Mouse (Mus musculus): ENCODE results near the gene Tal1. TPM values are rescaled to one million over a fixed set of nuclear protein-coding genes. Genes with fewer than 3 reads are reported as not detected.

The Tal1 gene
- total and polyA plus RNA-seq, 3 experiments: 2.9 to 3.3 (median 3.1) TPM

DNA sequence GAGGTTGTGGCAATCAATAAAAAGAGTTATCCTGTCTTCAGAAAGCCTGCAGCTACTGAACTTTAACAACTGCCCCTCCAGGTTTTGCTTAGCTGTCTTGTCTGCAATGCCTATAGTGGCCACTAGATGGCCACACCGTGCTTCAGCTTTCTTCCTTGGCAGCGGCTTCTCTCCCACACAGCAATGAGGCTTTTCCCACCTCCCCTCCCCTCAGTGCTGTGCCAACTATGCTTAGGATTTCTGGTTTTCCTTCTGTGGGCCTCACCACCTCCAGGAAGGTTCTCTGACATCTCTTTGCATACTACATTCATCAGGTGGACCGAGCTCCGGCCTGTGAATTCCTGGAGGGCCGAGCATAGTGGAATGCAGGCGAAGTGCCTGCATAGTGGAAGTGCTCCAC is 45.5 kb downstream of the Tal1 start:
- H3K4me3 ChIP-seq: no peak overlapping the region
- no peak overlapping the region for H3K27ac ChIP-seq
- H3K36me3 ChIP-seq (ENCODE audit: control insufficient read depth, insufficient read depth, low read length): no peaks in the 10 kb centered on the region
- H3K27me3 ChIP-seq (ENCODE audit: control insufficient read depth, insufficient read depth, low read length): peaks cover 2% of the 10 kb centered on the region; the same call in 1 of the 2 replicates
- WGBS: 37% methylated on average over 6 of the region's 6 CpGs
- DNase-seq: peak; percentile 22 to 55
- no peak overlapping the region for H3K9ac ChIP-seq (ENCODE audit: low read depth, low read length)
- TF ChIP-seq CTCF (IDR thresholded peaks at IDR 0.05) (no peak; the same call in 1 of the 2 replicates), EP300 (IDR thresholded peaks at IDR 0.05; ENCODE audit: insufficient read depth, low read depth, low read length) (no peak)
- H3K79me2 ChIP-seq (replicated peaks; ENCODE audit: control insufficient read depth, insufficient read depth, low read length): no peaks in the 10 kb centered on the region
- intact Hi-C loops (cut with DNase I): no loop called here
- no peaks in the 10 kb centered on the region for H3K4me1 ChIP-seq (ENCODE audit: control insufficient read depth, insufficient read depth, low read length)

- intact Hi-C loops (cut with DNase I): no loop called here
Observed at GRCm38 (mm10) chr4:115103510-115103909, 47.3 kb downstream of the Tal1 start.

DNA sequence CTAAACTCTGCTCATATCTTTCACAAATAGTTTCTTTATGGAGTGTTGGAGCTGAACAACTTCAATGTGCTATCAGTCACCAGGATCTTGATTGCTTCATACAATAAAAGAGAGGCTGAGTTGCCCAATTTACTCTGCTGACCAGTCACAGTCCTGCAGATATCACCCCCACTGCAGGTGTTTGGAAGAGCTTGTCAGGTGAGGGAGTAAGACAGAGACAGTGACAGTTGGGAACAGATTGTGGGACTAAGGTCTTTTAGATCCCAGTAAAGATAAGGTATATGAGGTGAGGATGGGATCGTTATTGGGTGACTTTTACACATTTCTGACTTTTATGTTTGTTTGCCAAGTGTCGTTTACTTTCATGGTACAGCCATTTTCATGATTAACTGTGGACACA is 54.9 kb downstream of the Tal1 start:
- DNase-seq: no peak
- intact Hi-C loops (cut with DNase I): no loop called here
- no peaks in the 10 kb centered on the region for H3K36me3 ChIP-seq (ENCODE audit: control insufficient read depth, insufficient read depth, low read length)
- 62% methylated on average over 2 of the region's 2 CpGs for WGBS
- no peaks in the 10 kb centered on the region for H3K79me2 ChIP-seq (replicated peaks; ENCODE audit: control insufficient read depth, insufficient read depth, low read length)
- no peak overlapping the region for H3K27ac ChIP-seq
- H3K4me3 ChIP-seq: no peak overlapping the region
- no peaks in the 10 kb centered on the region for H3K4me1 ChIP-seq (ENCODE audit: control insufficient read depth, insufficient read depth, low read length)
- no peaks in the 10 kb centered on the region for H3K27me3 ChIP-seq (ENCODE audit: control insufficient read depth, insufficient read depth, low read length)
- H3K9ac ChIP-seq (ENCODE audit: low read depth, low read length): no peak overlapping the region
- no peak for TF ChIP-seq CTCF (IDR thresholded peaks at IDR 0.05)
- no peak for TF ChIP-seq EP300 (IDR thresholded peaks at IDR 0.05; ENCODE audit: insufficient read depth, low read depth, low read length)
- TF ChIP-seq POLR2A (IDR thresholded peaks at IDR 0.05; ENCODE audit: insufficient read depth, low read depth, low read length): no peak

More at GRCm38 (mm10) chr4:115103510-115103909, 47.3 kb downstream of the Tal1 start:
- no peaks in the 10 kb centered on the region for H3K4me1 ChIP-seq (ENCODE audit: control insufficient read depth, insufficient read depth, low read length)
- no peak for DNase-seq
- TF ChIP-seq POLR2A (IDR thresholded peaks at IDR 0.05; ENCODE audit: insufficient read depth, low read depth, low read length): no peak
- TF ChIP-seq CTCF (IDR thresholded peaks at IDR 0.05): no peak
- TF ChIP-seq EP300 (IDR thresholded peaks at IDR 0.05; ENCODE audit: insufficient read depth, low read depth, low read length): no peak
- H3K27me3 ChIP-seq (ENCODE audit: control insufficient read depth, insufficient read depth, low read length): peaks cover 2% of the 10 kb centered on the region; the same call in 1 of the 2 replicates
- no peaks in the 10 kb centered on the region for H3K36me3 ChIP-seq (ENCODE audit: control insufficient read depth, insufficient read depth, low read length)
- H3K27ac ChIP-seq: no peak overlapping the region
- H3K9ac ChIP-seq (ENCODE audit: low read depth, low read length): no peak overlapping the region
- 29% methylated on average over 4 of the region's 4 CpGs for WGBS
- H3K4me3 ChIP-seq: no peak overlapping the region
- H3K79me2 ChIP-seq (replicated peaks; ENCODE audit: control insufficient read depth, insufficient read depth, low read length): no peaks in the 10 kb centered on the region

- Histone ChIP-seq H3K27me3 (ENCODE audit: control insufficient read depth, insufficient read depth, low read length) (no peaks in the 10 kb centered on the region), H3K27ac (no peak overlapping the region), H3K9ac (ENCODE audit: low read depth, low read length) (no peak overlapping the region), H3K4me3 (no peak overlapping the region), H3K4me1 (ENCODE audit: control insufficient read depth, insufficient read depth, low read length) (no peaks in the 10 kb centered on the region), H3K79me2 (replicated peaks; ENCODE audit: control insufficient read depth, insufficient read depth, low read length) (no peaks in the 10 kb centered on the region), H3K36me3 (ENCODE audit: control insufficient read depth, insufficient read depth, low read length) (no peaks in the 10 kb centered on the region)
- DNase-seq: no peak
- TF ChIP-seq EP300 (IDR thresholded peaks at IDR 0.05; ENCODE audit: insufficient read depth, low read depth, low read length) (no peak), POLR2A (IDR thresholded peaks at IDR 0.05; ENCODE audit: insufficient read depth, low read depth, low read length) (no peak), CTCF (IDR thresholded peaks at IDR 0.05) (no peak)
- intact Hi-C loops (cut with DNase I): no loop called here
- 24% methylated on average over 5 of the region's 5 CpGs for whole genome bisulfite sequencing
Observed at GRCm38 (mm10) chr4:115113266-115113665, 57.0 kb downstream of the Tal1 start.

DNA sequence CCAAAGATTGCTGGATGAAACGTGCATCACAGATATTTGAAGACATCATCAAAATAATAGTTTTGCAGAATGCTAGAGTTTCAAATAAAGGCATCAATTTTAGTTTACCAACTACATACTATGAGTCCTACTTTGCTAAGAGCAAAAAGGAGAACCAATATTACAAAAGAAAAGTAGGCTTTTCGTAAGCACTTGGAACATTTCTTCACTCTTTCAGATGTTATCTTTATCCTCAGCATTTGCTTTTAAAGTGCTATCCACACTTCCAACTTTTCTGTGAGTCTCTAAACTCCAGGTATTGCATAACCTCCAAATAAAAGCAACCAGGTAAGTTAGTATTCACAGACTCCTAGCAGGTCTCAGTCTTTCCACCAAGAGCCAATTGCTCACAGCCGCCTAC is 63.4 kb downstream of the Tal1 start:
- no peak for DNase-seq
- intact Hi-C loops (cut with DNase I): no loop called here
- Histone ChIP-seq H3K4me1 (ENCODE audit: control insufficient read depth, insufficient read depth, low read length) (no peaks in the 10 kb centered on the region), H3K27ac (no peak overlapping the region), H3K36me3 (ENCODE audit: control insufficient read depth, insufficient read depth, low read length) (no peaks in the 10 kb centered on the region), H3K9ac (ENCODE audit: low read depth, low read length) (no peak overlapping the region), H3K27me3 (ENCODE audit: control insufficient read depth, insufficient read depth, low read length) (no peaks in the 10 kb centered on the region; the same call in 1 of the 2 replicates), H3K4me3 (no peak overlapping the region), H3K79me2 (replicated peaks; ENCODE audit: control insufficient read depth, insufficient read depth, low read length) (no peaks in the 10 kb centered on the region)
- WGBS: 80% methylated on average over 3 of the region's 3 CpGs
- no peak for TF ChIP-seq EP300 (IDR thresholded peaks at IDR 0.05; ENCODE audit: insufficient read depth, low read depth, low read length)
- no peak for TF ChIP-seq CTCF (IDR thresholded peaks at IDR 0.05)
- no peak for TF ChIP-seq POLR2A (IDR thresholded peaks at IDR 0.05; ENCODE audit: insufficient read depth, low read depth, low read length)

GRCm38 (mm10) chr4:115121162-115121561 is 64.9 kb downstream of the Tal1 start:
- 66% methylated on average over 2 of the region's 2 CpGs for WGBS
- H3K36me3 ChIP-seq (ENCODE audit: control insufficient read depth, insufficient read depth, low read length): no peaks in the 10 kb centered on the region
- no peaks in the 10 kb centered on the region for H3K79me2 ChIP-seq (replicated peaks; ENCODE audit: control insufficient read depth, insufficient read depth, low read length)
- TF ChIP-seq CTCF (IDR thresholded peaks at IDR 0.05) (no peak), EP300 (IDR thresholded peaks at IDR 0.05; ENCODE audit: insufficient read depth, low read depth, low read length) (no peak), POLR2A (IDR thresholded peaks at IDR 0.05; ENCODE audit: insufficient read depth, low read depth, low read length) (no peak)
- intact Hi-C loops (cut with DNase I): no loop called here
- H3K27ac ChIP-seq: no peak overlapping the region
- no peak for DNase-seq
- H3K4me3 ChIP-seq: no peak overlapping the region
- H3K9ac ChIP-seq (ENCODE audit: low read depth, low read length): no peak overlapping the region
- no peaks in the 10 kb centered on the region for H3K4me1 ChIP-seq (ENCODE audit: control insufficient read depth, insufficient read depth, low read length)
- H3K27me3 ChIP-seq (ENCODE audit: control insufficient read depth, insufficient read depth, low read length): no peaks in the 10 kb centered on the region; the same call in 1 of the 2 replicates

Other genes with a start within 250 kb of the Tal1 start
- gene Gm12830, start 234.7 kb upstream of the Tal1 start, total RNA-seq (2021): not detected
- gene Gm12830, start 234.7 kb upstream of the Tal1 start, polyA plus RNA-seq (2012; rRNA removed): not detected in 2 replicates
- gene Foxd2, start 147.6 kb upstream of the Tal1 start, total RNA-seq (2021): under 1 TPM; 0.16 to 0.32 TPM
- 0.14 and 0.15 TPM in 2 replicates for gene Foxd2, start 147.6 kb upstream of the Tal1 start, polyA plus RNA-seq (2012; rRNA removed)
- gene Foxe3, start 130.4 kb upstream of the Tal1 start, total RNA-seq (2021): not detected
- gene Foxe3, start 130.4 kb upstream of the Tal1 start, polyA plus RNA-seq (2012; rRNA removed): not detected in 2 replicates
- gene Cmpk1, start 69.2 kb upstream of the Tal1 start, total RNA-seq (2021): 10 to 100 TPM; 32.2 to 37.2 TPM
- gene Cmpk1, start 69.2 kb upstream of the Tal1 start, polyA plus RNA-seq (2012; rRNA removed): 7.2 and 12.2 TPM in 2 replicates
- gene Stil, start 56.3 kb upstream of the Tal1 start, total RNA-seq (2021): under 1 TPM in 1 of 2 experiments, not detected in 1; 0.36 TPM
- 0.08 and 0.12 TPM in 2 replicates for gene Stil, start 56.3 kb upstream of the Tal1 start, polyA plus RNA-seq (2012; rRNA removed)
- under 1 TPM; 0.70 to 0.86 TPM for gene Pdzk1ip1, start 32.3 kb downstream of the Tal1 start, total RNA-seq (2021)
- 1.9 and 3.9 TPM in 2 replicates for gene Pdzk1ip1, start 32.3 kb downstream of the Tal1 start, polyA plus RNA-seq (2012; rRNA removed)
- gene Cyp4x1, start 77.9 kb downstream of the Tal1 start, total RNA-seq (2021): not detected
- gene Cyp4x1, start 77.9 kb downstream of the Tal1 start, polyA plus RNA-seq (2012; rRNA removed): 0.03 TPM in 1 of 2 replicates, not detected in the other
- not detected for gene Cyp4a29, start 185.7 kb downstream of the Tal1 start, total RNA-seq (2021)
- not detected in 2 replicates for gene Cyp4a29, start 185.7 kb downstream of the Tal1 start, polyA plus RNA-seq (2012; rRNA removed)
- gene Cyp4a12a, start 242.6 kb downstream of the Tal1 start, total RNA-seq (2021): not detected
- not detected in 2 replicates for gene Cyp4a12a, start 242.6 kb downstream of the Tal1 start, polyA plus RNA-seq (2012; rRNA removed)

All from heart, adult 2 months (tissue).